Mouse (Mus musculus) testis, postnatal 10 days (tissue): ENCODE data around the gene Aph1c.
"Not testable (repeated sequence)": the region's sequence is repeated elsewhere in the genome, so short reads cannot be mapped to it uniquely, and the experiment has no call there.

ENCODE experiments used
- DNase-seq: peaks from one replicate; pipeline ENCODE4 v3.0.0; 2021; ENCODE audit warnings: low spot score

Aph1c gene

DNA sequence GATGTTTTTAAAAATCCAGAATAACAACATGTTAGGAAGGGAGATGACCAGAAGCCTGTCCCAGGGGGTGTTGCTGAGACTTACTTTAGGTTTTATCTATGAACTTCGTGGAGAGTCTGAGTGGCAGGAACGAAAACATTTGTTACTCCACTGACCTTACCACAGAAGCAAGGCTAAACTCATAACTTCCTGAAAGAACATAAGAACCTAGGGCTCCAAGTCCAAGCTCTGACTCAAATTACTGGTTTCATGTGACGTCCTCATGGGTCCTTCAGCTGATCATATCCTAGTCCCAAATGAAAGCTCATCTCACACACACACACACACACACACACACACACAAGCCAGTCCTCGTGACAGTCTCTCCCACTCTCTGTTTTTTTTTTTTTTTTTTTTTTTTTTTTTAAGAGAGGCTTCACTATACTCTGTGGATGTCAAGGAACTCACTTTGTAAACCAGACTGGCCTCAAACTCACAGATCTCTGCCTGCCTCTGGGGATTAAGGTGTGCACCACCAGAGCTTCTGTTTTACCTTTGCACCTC is 2.1 kb downstream of the Aph1c start:
- no peak for DNase-seq

DNA sequence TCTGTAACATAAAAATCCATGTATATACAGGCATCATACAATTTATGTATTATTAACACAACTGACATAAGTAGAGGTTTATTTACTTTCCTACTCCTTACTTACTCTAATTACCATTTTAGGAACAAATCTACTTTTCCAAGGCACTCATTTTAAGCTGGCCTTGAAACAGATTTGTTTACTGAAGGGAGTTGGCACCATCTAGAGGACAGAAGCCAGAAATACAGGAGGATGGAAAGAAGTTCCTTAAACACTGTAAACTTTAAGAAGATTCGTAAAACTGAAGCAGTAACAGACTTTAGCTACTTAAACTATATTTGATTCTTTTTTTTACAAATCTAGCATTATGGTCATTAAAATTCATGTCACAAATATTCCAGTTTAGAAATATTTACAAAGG is 8.5 kb downstream of the Aph1c start:
- DNase-seq, result no peak

DNA sequence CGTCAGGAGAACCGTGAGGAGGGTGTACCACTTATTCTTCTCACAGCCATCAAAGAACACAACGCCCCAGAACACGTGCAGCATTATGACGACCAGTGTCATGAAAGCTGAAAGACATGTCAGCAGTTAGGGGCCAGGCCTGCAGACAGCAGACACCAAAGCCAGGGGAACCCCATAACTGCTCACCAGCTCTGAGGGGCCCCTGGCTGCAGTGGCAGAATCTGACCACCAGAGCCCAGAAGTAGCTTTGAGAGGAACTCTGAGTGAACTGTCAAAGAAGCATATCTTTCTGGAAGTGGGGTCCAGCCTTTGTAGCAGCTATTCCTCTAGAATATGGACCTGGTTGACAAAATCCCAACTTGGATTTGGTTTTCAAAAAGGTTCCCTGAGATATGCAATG is 12.3 kb downstream of the Aph1c start:
- DNase-seq, result not testable (repeated sequence)

DNA sequence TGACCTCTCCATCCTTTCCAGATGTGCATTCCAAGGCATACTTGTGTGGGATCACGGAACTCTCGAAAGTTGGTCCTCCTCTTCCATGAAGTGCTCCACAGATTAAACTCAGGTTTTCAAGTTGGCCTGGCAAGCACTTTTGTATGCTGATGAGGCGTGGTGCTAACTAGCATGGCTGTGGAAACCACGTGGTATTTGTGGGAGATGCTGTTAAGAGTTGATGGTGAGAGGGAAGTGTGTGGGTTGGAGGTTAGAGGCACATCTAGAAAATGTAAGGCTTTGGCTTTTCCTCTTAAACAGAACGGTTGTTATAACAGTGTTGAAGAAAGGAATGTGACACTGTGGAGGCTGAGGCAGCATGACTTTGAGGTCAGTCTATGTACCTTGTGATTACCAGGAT is 13.5 kb downstream of the Aph1c start:
- no peak for DNase-seq

DNA sequence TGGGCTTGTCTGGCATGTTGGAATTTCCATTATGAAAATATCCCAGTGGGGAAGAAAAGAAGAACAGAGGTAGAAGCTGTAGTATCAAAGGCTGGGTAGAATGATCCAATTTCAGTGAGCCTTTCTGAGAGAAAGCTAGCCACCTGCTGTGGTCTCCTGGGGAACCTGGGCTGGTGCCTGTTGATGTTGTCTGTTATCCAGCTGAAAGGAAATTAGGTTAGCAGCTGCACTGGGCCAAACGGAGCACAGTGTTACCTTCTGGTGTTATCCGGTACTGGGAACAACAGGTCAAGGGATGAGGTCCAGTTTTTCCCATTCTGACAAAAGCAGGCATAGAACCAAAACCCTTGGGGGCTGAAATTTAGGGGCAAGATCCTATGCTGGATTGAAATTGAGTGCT is 21.1 kb downstream of the Aph1c start:
- DNase-seq, result no peak

DNA sequence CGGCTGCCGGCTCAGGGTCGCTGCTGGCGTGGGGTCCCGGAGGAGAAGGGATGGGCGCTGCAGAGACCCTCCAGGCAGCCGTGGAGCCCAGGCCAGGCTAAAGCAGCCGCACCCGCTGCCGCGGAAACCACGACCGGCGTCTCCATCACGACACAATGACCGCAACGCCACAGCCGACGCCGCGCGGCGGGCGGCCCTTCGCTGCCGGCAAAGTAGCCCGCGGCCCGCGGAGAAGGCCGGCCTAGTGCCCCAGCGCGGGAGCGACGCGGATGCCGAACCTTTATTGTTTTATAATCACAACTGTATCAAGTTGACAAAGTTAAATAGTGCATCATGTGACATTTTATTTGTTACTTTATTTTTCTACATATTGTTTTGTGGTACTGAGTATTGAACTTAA is 28.6 kb downstream of the Aph1c start:
- DNase-seq, result not testable (repeated sequence)

DNA sequence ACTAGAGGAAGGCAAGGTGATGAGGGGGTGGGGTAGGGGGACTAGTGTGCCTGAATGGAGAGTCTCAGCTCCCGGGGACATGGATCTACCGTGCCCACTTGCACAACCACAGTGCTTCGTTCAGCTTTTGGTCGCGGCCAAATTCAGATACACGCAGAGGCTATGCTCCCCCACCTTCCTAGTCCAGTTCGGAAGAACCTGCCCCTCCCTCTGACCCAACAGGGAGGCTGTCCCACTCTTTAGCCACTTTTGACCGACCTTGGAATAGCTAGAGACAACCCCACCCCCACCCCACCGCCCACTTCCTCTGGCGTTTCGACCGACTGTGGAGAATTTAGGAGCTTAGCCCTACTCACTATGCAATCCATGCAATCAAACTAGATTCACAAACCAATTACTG is 32.6 kb downstream of the Aph1c start:
- DNase-seq, result no peak

DNA sequence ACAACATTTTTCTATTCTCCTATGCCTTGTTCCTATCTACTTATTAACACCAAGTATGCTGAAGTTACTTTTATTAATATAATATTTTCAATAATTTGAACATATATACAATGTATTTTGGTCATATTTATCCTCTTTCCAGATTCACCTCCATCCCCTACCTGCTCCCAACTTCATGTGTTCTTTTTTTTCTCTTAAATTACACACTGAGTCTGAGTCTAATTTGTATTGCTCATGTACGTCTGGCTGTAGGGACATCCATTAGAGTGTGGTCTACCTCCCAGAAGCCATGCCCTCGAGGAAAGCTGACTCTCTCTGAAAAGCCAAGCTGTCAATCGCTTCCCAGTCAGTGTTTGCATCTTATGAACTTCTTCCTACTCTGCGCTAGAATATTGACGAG is 37.8 kb downstream of the Aph1c start, which contains the start of gene Gm10647:
Gene Gm10647, plus strand, starts transcription at position 301 of the 400 bp plus-strand sequence.
- no peak for DNase-seq

DNA sequence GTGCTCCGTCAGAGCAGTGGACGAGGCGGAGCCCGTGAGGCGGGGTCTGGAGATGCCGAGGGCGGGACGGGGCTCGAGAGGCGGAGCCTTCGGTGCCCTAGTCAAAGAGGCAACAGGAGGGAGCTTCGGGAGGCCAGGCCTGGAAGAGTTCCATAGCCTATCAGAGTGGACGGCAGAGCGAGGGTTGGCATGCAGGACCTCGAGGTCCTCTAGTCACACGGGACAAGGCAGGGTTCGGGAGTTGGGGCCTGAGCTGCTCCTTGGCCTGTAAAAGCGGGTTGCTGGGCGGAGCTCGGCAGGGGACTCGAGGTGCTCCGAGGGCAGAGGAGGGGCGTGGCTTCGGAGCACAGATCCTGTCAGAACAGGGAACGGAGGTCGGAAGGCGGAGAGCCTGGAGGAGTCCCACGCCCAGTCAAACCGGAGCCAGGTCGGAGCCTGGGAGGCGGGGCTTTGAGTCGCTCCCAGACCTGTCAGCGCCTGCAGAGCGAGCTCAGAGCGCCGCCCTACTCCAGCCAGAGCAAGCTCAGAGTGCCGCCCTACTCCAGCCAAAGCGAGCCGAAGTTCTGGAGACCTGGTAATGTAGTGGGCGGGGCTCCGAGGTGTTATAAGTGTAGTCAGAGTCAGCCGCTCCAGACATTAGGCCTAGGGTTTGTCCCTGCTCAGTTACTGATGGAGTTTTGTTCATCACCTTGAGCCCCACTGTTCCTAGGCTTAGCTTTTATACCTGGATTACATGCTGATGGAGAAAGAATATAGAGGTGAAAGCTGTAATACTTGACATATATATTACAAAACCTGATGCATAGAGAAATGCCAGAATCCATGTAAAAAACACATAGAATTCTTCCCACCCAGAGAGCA is 38.8 kb downstream of the Aph1c start, which contains the start of gene Aph1b:
Gene Aph1b, minus strand, starts transcription at position 27 of the 861 bp plus-strand sequence.
- DNase-seq, result peak; percentile 96

DNA sequence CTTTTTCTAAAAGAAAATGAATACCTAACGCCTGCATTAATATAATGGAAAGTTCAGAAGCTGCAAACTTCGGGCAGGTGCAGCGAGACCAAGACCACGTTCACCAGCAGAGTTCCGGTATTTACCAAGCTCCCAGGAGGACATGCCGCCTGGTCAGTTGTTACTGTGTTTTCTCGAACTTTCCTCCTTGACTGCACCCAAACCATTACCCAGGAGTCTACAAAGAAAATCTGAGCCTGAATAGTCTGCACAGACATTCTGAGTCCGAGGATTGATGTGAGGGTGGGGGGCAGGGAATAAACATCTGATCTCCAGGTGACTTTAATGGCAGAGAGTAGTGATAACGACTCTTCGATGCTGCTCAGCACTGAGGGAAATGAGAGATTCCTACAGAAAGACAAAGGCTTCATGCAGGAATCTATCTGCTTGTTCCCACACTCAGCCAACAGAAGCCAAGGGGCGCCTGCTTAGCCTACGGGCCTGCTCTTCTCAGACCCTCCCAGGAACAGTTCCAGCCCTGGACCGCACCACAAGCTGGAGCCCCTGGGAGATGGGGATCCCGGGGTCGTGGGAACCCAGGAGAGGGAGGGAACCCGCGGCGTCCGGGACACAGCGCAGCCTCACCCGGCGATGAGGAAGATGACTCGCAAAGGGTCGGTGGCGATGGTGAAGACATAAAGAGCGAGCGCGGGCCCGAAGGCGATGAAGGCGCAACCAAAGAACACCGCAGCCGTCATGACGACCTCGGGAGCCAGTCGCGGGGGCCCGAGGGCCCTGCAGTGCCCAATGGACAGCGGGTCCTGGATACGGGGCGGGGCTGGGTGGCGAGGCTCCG is 39.7 kb downstream of the Aph1c start:
- DNase-seq, result no peak

DNA sequence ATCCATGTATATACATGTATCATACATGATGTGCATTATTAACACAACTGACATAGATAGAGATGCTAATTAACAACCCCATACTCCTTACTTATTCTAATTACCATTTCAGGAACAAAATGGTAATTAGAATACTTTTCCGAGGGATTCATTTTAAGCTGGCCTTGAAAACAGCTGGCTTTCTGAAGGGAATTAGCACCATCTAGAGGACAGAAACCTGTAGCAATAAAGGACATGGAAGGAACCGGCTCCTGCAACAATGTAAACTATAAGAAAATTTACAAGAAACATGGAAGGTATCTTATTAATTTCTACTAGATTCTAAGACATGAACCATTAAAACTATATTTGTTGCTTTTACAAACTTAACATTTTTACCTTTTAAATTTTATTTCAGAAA is 46.7 kb downstream of the Aph1c start:
- no peak for DNase-seq

DNA sequence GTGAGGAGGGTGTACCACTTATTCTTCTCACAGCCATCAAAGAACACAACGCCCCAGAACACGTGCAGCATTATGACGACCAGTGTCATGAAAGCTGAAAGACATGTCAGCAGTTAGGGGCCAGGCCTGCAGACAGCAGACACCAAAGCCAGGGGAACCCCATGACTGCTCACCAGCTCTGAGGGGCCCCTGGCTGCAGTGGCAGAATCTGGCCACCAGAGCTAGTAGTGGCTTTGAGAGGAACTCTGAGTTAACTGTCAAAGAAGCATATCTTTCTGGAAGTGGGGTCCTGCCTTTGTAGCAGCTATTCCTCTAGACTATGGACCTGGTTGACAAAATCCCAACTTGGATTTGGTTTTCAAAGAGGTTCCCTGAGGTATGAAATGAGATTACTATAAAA is 50.0 kb downstream of the Aph1c start:
- DNase-seq, result not testable (repeated sequence)

DNA sequence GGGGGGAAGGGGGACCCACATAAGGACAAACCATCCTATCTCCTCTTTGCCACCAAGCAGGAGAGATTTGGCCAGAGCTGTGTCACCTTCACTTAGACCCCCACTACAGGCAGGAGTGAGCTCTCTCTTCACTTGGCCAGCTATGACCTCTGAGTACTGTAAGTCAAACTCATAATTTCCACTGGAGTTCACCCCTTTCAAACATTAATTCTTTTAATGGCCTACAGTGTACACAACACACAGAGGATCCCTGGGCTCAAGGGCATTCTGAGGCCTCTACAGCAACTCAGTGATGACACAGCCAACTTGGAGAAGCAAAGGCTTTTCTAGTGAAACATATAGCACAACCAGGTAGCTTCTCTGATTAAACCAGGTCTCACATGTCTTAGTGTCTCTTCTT is 63.8 kb downstream of the Aph1c start:
- no peak for DNase-seq

DNA sequence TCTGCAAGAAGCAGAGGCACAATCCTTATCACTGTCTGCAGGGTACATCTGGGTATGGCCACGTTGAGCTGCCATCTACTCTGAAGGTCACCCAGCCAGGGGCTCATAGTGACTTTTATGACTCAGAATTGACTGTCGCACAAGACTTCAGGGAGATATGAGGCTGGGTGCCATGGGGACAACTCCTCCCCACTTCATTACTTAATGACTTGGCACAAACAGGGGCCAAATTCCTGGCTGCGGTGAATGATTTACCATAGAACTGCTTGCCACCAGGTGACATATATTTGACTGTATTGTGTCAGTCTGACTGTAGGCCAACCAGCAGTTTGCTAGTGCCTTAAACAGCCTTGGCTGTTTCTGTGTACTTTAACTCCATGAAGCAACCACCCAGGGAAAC is 65.3 kb downstream of the Aph1c start:
- DNase-seq, result no peak

DNA sequence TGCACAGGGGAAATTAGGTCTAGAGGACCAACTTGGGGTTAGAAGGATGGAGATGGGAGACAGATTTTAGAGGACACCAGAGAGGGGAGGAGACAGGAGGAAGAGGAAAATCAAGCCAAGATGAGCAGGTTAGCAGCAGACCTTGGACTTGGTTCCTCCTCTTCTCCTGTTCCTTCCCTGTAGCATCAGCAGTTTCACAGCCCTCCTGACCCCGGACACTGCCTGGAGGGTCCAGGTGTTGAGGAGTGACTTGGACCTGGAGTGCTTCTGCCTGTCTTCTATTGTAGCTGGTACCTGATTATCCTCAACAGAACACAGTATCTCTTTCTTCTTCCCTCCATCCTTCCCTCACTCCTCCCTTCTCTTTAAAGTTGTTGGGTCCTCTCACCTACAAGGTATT is 65.8 kb downstream of the Aph1c start:
- DNase-seq, result no peak
